Mouse (Mus musculus) MN1 (cell line): ENCODE data around the gene Plk2.
"Not testable (repeated sequence)": the region's sequence is repeated elsewhere in the genome, so short reads cannot be mapped to it uniquely, and the experiment has no call there.

Experiments
- DNase-seq: peaks from one replicate; pipeline ENCODE4 v3.0.0-alpha.2; 2016; ENCODE audit warnings: low spot score

Plk2 gene

DNA sequence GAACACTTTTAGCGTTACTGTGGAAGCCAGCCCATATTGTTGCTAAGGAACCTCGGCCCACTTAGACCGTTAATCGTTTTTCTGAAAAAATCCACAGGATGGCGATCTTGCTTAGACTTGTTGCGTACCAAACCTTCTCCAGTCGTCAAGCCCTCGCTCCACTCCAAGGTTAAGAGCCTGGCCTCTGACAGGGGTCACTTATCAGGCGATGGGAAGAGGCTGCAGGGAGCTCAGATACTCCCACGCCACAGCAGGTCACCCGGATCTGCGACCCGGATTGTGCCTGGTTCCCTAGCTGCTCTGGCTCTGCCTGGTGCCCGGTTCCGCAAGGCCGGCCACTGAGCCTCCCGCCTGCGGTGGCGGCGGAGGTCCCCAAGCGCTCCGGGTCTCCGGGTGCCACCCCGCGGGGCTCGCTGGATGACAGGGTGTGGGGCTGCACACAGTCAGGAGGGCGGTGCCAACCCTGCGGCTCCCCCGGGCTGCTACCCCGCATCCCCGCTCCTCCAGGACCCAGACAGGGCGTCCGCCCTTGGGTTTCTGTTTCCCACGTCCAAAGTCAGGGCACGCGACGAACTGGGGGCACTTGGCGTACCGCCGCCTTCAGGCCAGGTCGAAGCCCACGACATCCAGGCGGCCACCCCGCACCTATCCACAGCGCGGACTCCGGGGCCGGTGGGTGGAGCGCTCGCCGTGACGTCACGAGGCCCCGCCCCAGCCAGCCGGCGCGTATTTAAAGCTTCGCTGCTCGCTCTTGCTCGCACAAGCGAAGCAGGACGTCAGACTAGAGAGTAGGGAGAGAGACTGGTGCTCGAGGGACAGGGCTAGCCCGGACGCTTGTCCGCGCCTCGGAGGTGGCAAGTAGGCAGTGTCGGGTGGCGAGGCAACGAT lies at the start of gene Plk2:
Gene Plk2 (plus strand): TSS at position 756 of the 888 bp plus-strand sequence.
- peak; percentile 80 for DNase-seq

GRCm38 (mm10) chr13:110346707-110347106 lies 48.1 kb upstream of the Plk2 start:
- peak; percentile 50 for DNase-seq

DNA sequence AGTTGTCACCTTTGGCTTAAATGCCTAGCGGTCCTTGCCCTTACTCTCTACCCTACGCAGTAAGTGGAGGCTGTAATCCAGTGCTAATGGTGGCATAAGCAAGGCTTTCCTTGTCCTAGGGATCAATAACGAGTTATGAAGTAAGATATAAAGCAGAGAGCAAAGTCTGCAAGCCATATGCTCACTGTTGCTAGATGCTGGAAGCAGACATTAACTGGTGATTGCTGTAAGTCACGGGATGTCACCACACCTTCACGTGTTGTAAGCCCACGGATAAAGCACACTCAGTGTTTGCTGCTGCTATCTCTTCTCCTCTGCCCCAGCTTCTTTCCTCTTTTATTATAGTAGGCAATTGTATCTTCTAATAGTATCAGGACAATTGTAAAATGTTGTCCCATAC lies 43.8 kb upstream of the Plk2 start:
- DNase-seq: no peak

DNA sequence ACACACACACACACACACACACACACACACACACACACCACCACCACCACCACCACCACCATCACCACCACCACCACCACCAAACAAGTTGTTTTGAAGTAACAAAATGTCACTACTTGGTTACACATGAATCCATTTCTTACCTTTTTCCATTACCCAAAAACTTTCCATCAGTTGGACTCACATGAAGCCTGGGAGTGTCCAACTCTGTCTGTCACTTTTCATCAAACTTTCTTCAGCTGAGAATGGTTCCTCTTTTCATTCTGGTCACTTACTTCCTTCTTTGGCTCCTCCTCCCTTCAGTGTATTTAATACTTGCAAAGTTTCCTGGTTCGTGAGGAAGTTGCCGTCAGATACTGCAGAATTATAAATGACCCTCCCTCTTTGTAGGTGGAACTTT lies 37.9 kb upstream of the Plk2 start, which contains the start of gene Gapt:
Gene Gapt (minus strand): TSS at position 259 of the 400 bp plus-strand sequence.
- DNase-seq: no peak

DNA sequence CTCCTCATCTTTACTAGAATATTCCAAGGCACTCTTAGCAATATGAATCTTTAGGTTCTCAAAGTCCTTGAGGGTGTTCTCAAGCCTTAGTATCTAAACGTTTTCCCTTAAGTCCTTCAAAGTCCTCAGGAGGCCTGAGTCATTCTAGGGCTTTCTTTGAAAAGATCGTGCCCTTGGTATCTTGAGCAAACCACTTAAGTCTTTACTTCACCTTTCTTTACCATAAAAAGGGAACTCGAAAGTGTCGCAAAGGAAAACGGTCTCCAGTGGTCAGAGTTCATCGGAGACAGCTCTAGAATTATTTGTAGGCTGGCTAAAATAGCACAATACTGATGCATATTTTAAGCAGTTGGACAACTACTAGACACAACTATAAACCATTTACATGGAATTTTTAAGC lies 31.1 kb upstream of the Plk2 start:
- no peak for DNase-seq

DNA sequence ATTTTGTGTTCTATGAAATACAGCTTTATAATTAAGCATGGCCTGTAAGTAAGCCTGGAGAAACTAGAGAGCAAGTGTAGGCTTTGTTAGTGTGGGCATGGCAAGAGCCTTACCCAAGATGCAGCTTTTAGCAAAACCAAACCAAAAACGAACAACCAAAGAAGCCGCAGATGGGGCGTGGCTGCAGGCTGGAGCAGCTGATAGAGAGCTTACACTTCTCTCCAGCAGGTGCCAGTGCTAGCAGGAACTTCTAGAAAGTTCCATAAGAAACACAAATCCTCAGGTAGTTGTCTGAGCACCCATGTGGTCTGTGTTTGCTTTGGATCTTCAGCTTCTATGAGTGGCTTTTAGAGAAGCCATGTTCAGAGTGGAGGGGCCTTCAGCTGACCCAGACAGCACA lies 28.4 kb upstream of the Plk2 start:
- DNase-seq: no peak

- DNase-seq: no peak
Measured at GRCm38 (mm10) chr13:110367961-110368555, 26.8 kb upstream of the Plk2 start.

- DNase-seq: peak; percentile 62
Measured at GRCm38 (mm10) chr13:110368556-110369040, 26.2 kb upstream of the Plk2 start.

- no peak for DNase-seq
Measured at GRCm38 (mm10) chr13:110369673-110370072, 25.2 kb upstream of the Plk2 start.

GRCm38 (mm10) chr13:110382447-110382901 lies 12.4 kb upstream of the Plk2 start:
- DNase-seq: peak; percentile 82

DNA sequence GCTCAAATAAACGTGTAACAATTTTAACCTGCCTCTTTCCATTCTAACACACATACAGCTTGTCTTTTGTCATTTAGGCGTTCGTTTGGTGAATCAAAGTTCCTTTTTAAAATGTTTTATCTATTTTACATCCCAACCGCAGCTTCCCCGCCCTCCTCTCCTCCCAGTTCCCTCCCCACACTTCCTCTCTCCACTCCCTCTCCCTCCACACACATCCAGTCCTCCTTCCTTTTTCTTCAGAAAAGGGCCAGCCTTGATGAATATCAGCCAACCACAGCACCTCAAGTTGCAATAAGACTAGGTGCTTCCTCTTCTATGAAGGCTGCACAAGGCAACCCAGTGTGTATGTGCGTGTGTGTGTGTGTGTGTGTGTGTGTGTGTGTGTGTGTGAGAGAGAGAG lies 10.3 kb upstream of the Plk2 start:
- no peak for DNase-seq

DNA sequence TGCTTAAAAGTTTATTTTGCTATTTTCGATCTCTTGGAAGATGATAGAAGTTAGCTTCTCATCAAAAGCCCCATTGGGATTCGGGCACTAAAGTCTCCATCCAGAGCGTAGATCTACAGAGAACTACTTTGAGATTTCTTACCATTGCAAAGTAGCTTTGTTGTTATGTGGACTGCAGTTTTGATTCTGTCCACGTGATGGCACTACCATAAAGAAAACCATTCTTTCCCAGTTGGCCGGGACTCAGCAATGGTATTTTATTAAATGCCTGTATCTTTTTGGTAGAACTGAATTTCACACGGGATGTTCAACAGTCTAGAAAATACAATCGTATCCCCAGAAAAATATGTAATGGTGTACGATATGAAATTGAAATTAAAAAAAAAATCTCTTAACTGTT lies 2.6 kb upstream of the Plk2 start:
- DNase-seq: peak; percentile 71

DNA sequence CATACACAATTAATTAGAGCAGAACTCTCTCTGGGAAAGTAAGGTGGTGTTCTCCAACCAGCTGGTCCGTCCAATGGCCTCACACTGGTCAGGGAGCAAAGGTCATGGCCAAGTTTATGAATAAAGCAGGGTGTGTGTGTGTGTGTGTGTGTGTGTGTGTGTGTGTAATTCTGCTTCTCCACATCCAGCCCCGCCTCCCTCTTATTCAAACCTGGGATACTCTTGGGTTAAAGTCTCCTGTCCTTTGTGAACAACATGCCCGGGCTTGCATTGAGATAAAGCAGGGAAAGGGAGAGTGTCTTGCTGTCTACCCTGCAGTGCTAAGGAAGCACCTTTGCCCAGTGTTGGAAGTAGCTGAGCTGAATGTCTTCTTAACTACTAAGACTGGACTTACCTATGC lies 2.2 kb upstream of the Plk2 start:
- DNase-seq: no peak

GRCm38 (mm10) chr13:110395179-110395794 lies 441 bp downstream of the Plk2 start:
- peak; percentile 22 for DNase-seq

GRCm38 (mm10) chr13:110395916-110396685 lies 1.3 kb downstream of the Plk2 start:
- peak; percentile 16 for DNase-seq

DNA sequence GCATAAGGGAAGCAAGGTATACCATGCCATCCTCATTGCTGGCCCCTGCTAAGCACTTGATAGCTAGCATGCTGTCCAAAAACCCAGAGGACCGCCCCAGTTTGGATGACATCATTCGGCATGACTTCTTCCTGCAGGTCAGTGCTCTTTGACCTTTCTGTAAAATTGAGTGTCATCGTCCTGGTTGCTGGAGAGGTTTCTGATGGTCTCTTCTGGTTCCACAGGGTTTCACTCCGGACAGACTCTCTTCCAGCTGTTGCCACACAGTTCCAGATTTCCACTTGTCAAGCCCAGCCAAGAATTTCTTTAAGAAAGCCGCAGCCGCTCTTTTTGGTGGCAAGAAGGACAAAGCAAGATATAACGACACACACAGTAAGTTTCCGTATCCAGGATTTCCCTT lies 2.9 kb downstream of the Plk2 start:
- DNase-seq: no peak

DNA sequence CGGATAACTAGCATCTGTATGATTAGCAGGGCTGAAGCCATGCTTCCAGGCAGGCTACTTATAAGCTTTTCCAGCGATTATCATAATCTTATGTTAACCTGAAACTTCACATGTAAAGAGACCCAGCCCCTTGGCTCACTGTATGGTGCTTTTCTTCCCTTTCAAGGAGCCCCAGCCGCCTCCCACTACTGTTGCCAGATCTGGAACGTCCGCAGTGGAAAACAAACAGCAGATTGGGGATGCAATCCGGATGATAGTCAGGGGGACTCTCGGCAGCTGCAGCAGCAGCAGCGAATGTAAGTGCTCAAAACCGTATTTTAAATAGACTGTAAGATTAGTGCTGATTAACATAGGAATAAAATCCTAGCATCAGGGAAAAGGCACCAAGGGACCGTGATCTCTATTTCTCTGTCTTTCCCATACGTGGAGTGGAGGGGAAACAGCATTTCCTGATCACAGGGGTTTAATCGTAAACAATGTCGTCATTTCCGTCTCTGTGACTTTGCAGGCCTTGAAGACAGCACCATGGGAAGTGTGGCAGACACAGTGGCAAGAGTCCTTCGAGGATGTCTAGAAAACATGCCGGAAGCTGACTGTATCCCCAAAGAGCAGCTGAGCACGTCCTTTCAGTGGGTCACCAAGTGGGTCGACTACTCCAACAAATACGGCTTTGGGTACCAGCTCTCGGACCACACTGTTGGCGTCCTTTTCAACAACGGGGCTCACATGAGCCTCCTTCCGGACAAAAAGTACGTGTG lies 3.8 kb downstream of the Plk2 start:
- DNase-seq: no peak

- DNase-seq: no peak
Measured at GRCm38 (mm10) chr13:110401443-110401842, 6.6 kb downstream of the Plk2 start.

- no peak for DNase-seq
Measured at GRCm38 (mm10) chr13:110401877-110402276, 7.0 kb downstream of the Plk2 start.

DNA sequence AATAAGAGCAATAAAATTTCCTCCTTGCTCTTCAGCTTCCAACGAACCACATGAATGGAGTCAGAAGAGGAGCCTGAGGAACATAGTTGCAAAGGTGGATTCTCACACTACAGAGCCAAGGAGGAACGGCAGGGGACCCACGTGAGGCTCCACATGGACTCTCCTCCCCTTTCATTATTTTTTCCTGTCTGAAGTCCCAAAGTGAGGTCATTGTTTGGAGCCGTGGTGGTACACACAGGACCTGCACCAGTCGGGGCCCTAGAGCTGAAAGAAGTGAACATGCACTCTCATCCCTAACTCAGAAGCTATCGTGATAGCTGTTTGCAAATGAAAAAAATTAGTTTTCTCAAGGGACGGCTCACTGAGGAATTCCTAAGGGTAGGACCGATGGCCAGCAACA lies 9.2 kb downstream of the Plk2 start:
- no peak for DNase-seq

- not testable (repeated sequence) for DNase-seq
Measured at GRCm38 (mm10) chr13:110404686-110405085, 9.8 kb downstream of the Plk2 start.
